Mouse (Mus musculus): ENCODE results near the gene Ctrc. TPM values are rescaled to one million over a fixed set of nuclear protein-coding genes. Genes with fewer than 3 reads are reported as not detected.
"Not testable (repeated sequence)": the region's sequence is repeated elsewhere in the genome, so short reads cannot be mapped to it uniquely, and the experiment has no call there.

Ctrc gene
- polyA plus RNA-seq, 1 experiment from 2014 or later, result not detected

DNA sequence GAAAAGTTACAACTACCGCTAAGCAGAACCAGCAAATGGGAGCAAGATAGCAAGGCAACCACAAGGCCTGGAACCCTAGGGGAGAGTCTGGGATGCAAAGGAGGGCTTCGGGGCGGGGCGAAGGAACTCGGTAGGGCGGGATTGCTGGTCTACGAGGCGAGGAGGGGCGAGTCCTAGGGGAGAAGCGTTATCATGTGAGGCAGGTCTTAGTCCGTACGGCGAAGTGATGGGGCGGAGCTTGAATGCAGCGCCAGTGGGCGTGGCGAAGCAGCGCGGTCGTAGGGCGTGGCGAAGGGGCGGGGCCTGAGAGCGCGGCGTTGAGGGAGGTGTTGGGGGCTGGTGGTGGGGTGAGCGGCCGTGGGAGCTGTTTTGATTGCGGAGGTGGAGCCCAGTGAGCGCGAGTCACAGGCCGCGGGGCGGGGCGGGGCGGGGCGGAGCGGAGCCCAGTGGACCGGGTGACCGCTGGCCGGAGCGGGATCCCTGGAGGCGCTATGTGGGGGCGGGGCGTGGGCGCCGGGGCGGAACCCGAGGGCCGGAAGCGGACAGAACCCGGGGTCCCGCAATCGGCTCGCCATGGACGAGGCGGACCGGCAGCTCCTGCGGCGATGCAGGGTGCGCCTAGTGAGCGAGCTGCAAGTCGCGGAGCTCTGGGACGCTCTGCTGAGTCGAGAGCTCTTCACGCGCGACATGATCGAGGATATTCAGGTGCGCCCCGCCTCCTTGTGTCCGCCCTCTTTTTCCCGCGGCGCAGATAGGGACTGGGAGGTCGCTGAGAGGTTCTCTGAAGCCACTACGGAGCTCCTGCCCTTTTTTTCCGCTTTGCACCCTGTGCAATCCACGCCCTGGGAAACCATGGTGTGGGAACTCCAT lies 52.6 kb downstream of the Ctrc start, which contains the start of gene Casp9:
Gene Casp9 (plus strand): TSS at position 331 of the 870 bp plus-strand sequence.
- Histone ChIP-seq H3K4me3 (ENCODE audit: inconsistent target) (peak within 1 kb of the TSS; percentile 78), H3K36me3 (ENCODE audit: inconsistent target) (peaks cover 20% of the 10 kb centered on the region), H3K27ac (peak within 1 kb of the TSS; percentile 90), H3K79me2 (ENCODE audit: inconsistent target) (peaks cover 51% of the 10 kb centered on the region)
- WGBS (ENCODE audit: missing documents), result 0% methylated on average over 54 of the region's 80 CpGs

DNA sequence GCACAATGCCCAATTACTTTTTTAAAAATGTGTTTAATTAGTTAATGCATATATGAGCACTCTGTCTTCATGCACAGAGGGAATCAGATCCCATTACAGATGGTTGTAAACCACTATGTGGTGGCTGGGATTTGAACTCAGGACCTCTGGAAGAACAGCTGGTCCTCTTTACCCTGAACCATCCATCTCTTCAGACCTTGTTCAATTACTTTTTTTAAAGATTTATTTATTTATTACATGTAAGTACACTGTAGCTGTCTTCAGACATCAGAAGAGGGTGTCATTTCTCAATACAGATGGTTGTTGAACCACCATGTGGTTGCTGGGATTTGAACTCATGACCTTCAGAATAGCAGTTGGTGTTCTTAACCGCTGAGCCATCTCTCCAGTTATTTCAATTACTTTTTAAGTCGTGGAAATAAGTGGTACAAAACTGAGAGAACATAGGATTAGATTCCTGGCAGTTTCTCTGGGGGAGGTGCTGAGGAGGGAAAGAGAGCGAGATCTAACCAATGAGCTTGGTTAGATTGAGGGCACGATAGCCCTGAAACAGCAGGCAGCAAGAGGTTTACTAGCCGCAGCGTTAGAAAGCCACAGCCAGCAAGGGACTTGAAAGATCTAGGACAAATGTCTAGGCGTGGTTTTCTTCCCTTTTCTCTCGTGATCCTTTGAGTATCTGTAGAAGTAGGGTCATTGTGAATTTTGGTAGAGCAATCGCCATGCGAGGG lies 53.4 kb downstream of the Ctrc start:
- Histone ChIP-seq H3K27ac (peak overlapping the region; percentile 81), H3K79me2 (ENCODE audit: inconsistent target) (peaks cover 50% of the 10 kb centered on the region), H3K36me3 (ENCODE audit: inconsistent target) (peaks cover 17% of the 10 kb centered on the region), H3K4me3 (ENCODE audit: inconsistent target) (peak overlapping the region; percentile 0; the same call in 1 of the 2 replicates)
- 6% methylated on average over 10 of the region's 10 CpGs for WGBS (ENCODE audit: missing documents)

DNA sequence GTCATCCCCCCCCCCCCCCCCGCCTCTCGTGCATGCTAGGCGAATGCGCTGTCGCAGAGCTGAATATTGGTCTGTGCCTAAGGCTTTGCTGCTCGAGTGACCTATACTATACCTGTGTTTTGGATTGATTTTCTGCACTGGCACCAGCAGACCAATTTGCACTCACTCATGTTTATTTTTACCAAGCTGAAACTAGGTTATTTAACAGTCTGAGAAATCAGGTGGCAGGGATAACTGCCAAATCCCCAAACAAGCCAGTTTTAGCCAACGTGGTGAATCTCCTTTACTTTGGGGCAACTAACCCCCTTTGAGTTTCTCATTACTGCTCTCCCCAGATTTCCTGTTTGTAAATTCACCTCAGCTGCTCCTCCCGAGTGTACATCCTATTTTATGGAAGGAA lies 54.2 kb downstream of the Ctrc start:
- WGBS (ENCODE audit: missing documents), result 77% methylated on average over 6 of the region's 8 CpGs
- no peak overlapping the region for H3K4me3 ChIP-seq (ENCODE audit: inconsistent target)
- H3K79me2 ChIP-seq (ENCODE audit: inconsistent target), result peaks cover 45% of the 10 kb centered on the region
- no peak overlapping the region for H3K27ac ChIP-seq
- peaks cover 18% of the 10 kb centered on the region; the same call in 1 of the 2 replicates for H3K36me3 ChIP-seq (ENCODE audit: inconsistent target)

- Histone ChIP-seq H3K36me3 (ENCODE audit: inconsistent target) (peaks cover 18% of the 10 kb centered on the region; the same call in 1 of the 2 replicates), H3K27ac (no peak overlapping the region), H3K4me3 (ENCODE audit: inconsistent target) (no peak overlapping the region), H3K79me2 (ENCODE audit: inconsistent target) (peaks cover 40% of the 10 kb centered on the region)
- 96% methylated on average over 6 of the region's 7 CpGs for WGBS (ENCODE audit: missing documents)
Measured at GRCm38 (mm10) chr4:141791486-141791885, 54.7 kb downstream of the Ctrc start.

DNA sequence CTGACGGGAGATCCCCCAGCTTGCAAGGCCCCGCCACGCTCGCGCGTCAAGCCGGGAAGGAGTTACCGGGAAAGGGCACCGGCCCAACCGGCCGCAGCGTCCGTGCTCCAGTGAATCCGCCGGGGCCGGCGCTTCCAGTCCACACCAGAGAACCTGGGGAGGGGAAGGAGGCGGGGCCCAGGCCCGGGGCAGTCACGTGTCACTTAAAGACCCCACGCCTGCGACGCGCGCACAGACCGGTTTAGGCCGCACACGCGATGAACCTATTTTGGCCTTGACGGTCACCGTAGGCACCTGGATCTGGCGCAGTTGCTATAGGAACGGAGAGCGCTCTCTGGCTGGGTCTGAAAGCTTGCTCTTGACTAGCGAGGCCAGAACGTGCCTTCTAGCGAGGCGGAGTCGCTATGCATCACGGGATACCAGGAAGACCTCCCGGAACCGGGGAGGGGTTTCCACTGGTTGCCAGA lies 55.6 kb downstream of the Ctrc start, which contains the start of gene Dnajc16:
Gene Dnajc16 (minus strand): TSS at position 408 of the 467 bp plus-strand sequence.
- WGBS (ENCODE audit: missing documents), result under 1% methylated on average over 42 of the region's 42 CpGs

GRCm38 (mm10) chr4:141789564-141790218 lies 56.5 kb downstream of the Ctrc start:
- H3K79me2 ChIP-seq (ENCODE audit: inconsistent target), result peaks cover 22% of the 10 kb centered on the region
- WGBS (ENCODE audit: missing documents), result 35% methylated on average over 3 of the region's 3 CpGs
- peak overlapping the region; percentile 62 for H3K4me3 ChIP-seq (ENCODE audit: inconsistent target)
- peaks cover 29% of the 10 kb centered on the region; the same call in 1 of the 2 replicates for H3K36me3 ChIP-seq (ENCODE audit: inconsistent target)
- H3K27ac ChIP-seq, result peak overlapping the region; percentile 55

More for the DNA sequence above, 55.6 kb downstream of the Ctrc start, which contains the start of gene Dnajc16:
- Histone ChIP-seq H3K4me3 (ENCODE audit: inconsistent target) (peak within 1 kb of the TSS; percentile 62), H3K79me2 (ENCODE audit: inconsistent target) (peaks cover 31% of the 10 kb centered on the region), H3K27ac (peak within 1 kb of the TSS; percentile 55), H3K36me3 (ENCODE audit: inconsistent target) (peaks cover 20% of the 10 kb centered on the region; the same call in 1 of the 2 replicates)

- 91% methylated on average over 7 of the region's 7 CpGs for WGBS (ENCODE audit: missing documents)
- H3K27ac ChIP-seq, result no peak overlapping the region
- H3K36me3 ChIP-seq (ENCODE audit: inconsistent target), result peaks cover 50% of the 10 kb centered on the region
- no peak overlapping the region for H3K4me3 ChIP-seq (ENCODE audit: inconsistent target)
- H3K79me2 ChIP-seq (ENCODE audit: inconsistent target), result peaks cover 16% of the 10 kb centered on the region; the same call in 1 of the 2 replicates
Measured at GRCm38 (mm10) chr4:141787462-141787861, 58.7 kb downstream of the Ctrc start.

DNA sequence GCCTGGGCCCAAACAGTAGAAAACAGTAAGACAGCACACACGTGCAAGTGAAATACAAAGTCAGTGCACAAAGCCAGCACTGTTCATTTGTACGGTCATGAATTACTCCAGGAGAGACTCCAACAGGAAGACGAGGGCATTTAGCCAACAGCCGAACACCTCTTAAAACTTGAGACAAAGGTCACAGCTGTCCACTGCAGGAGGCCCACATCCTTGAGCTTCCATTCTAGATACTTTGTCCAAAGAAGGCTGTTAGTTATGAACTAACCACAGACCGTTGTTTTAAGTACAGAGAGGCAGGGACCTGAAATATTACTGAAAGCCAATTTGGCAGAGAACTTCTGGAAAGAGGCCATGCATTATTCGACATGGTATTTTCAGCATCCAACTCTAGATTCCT lies 59.1 kb downstream of the Ctrc start:
- Histone ChIP-seq H3K79me2 (ENCODE audit: inconsistent target) (peaks cover 16% of the 10 kb centered on the region; the same call in 1 of the 2 replicates), H3K27ac (no peak overlapping the region), H3K36me3 (ENCODE audit: inconsistent target) (peaks cover 54% of the 10 kb centered on the region), H3K4me3 (ENCODE audit: inconsistent target) (no peak overlapping the region)
- WGBS (ENCODE audit: missing documents), result 82% methylated on average over 6 of the region's 6 CpGs

GRCm38 (mm10) chr4:141786141-141786540 lies 60.0 kb downstream of the Ctrc start:
- no peak overlapping the region for H3K4me3 ChIP-seq (ENCODE audit: inconsistent target)
- no peak overlapping the region for H3K27ac ChIP-seq
- peaks cover 63% of the 10 kb centered on the region for H3K36me3 ChIP-seq (ENCODE audit: inconsistent target)
- peaks cover 16% of the 10 kb centered on the region; the same call in 1 of the 2 replicates for H3K79me2 ChIP-seq (ENCODE audit: inconsistent target)
- 95% methylated on average over 13 of the region's 13 CpGs for WGBS (ENCODE audit: missing documents)

DNA sequence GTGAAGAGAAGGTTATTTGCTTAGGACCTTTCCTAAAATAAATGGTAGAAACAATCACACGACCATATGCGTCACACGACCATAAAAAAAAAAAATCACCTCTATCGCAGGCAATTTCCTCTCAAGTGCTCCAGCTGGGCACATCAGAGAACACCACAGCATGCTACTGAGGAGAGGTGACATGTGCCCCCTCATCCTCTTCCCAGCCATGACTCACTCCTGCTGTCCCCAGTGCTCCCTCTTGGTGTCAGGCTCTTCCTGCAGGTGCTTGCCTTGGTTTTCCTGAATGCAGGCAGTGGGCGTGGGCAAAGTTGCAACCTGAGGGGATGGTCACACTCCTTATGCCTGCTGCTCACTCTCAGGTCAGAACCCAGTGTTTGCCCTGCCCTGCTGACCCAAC lies 61.3 kb downstream of the Ctrc start:
- Histone ChIP-seq H3K36me3 (ENCODE audit: inconsistent target) (peaks cover 75% of the 10 kb centered on the region), H3K79me2 (ENCODE audit: inconsistent target) (peaks cover 16% of the 10 kb centered on the region; the same call in 1 of the 2 replicates), H3K4me3 (ENCODE audit: inconsistent target) (no peak overlapping the region), H3K27ac (no peak overlapping the region)
- WGBS (ENCODE audit: missing documents), result 100% methylated on average over 5 of the region's 5 CpGs

DNA sequence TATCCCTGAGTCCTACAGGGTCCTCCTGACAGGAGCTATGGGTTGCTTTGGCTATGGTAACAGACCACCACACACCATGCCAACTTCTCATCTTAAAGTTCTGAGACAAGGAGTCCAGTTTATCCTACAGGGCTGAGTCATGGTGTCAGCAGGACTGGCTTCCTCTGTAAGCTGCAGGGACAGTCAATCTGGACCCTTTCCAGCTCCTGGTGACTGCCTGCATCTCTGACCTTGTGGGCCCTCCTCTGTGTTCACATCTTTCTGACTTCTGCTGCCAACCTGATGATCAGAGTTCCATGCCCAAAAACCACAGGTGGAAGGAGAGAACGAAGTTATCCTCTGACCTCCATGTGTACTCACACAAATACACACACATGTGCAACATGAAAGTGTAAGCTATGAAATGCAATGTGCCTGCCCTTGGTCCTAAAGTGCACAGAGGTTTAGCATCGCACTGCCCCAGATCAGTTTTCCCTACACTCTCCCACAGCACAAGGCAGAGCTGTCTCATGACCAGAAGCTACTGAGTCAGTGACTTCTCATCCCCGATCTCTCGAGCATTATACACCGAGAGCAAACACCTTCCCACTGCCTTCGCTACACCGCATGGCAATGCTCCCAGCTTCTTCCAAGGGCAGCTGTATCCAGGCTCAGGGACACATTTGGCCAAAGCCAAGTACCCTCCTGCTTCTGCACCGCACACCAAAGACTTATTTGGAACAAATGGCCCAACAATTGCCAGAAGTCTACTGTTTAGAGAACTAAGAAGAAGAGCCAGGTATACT lies 64.8 kb downstream of the Ctrc start:
- H3K4me3 ChIP-seq (ENCODE audit: inconsistent target), result no peak overlapping the region
- 95% methylated on average over 8 of the region's 8 CpGs for WGBS (ENCODE audit: missing documents)
- H3K79me2 ChIP-seq (ENCODE audit: inconsistent target), result no peaks in the 10 kb centered on the region
- no peak overlapping the region for H3K27ac ChIP-seq
- peaks cover 86% of the 10 kb centered on the region for H3K36me3 ChIP-seq (ENCODE audit: inconsistent target)

GRCm38 (mm10) chr4:141779828-141780227 lies 66.3 kb downstream of the Ctrc start:
- no peak overlapping the region for H3K4me3 ChIP-seq (ENCODE audit: inconsistent target)
- peaks cover 88% of the 10 kb centered on the region for H3K36me3 ChIP-seq (ENCODE audit: inconsistent target)
- no peaks in the 10 kb centered on the region for H3K79me2 ChIP-seq (ENCODE audit: inconsistent target)
- WGBS (ENCODE audit: missing documents), result 92% methylated on average over 8 of the region's 8 CpGs
- H3K27ac ChIP-seq, result no peak overlapping the region

- H3K27ac ChIP-seq; H3K79me2 ChIP-seq (ENCODE audit: inconsistent target); H3K4me3 ChIP-seq (ENCODE audit: inconsistent target): not testable (repeated sequence)
- peaks cover 81% of the 10 kb centered on the region for H3K36me3 ChIP-seq (ENCODE audit: inconsistent target)
- 98% methylated on average over 4 of the region's 4 CpGs for WGBS (ENCODE audit: missing documents)
Measured at GRCm38 (mm10) chr4:141773019-141773418, 73.1 kb downstream of the Ctrc start.

Data from macrophage (primary cell).